In the genomic region with DNA sequence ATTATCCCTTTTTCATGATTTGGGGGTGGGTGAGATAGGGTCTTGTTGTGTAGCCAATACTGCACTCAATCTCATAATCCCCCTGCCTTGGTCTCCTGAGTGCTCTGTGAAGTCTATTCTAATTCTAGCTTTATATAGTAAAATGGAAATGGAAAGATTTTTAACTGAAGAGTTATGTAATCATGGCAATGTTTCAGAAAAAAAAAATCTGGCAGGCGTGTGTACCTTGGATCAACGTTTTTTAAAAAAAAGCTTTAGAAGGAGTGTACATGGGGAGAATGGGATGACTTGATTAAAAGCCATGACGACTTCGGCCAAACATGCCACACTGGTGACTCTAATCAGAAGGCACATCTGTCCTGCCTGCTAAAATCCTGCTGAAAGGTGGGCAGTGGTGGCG, we compare ENCODE assay signal across 17 mouse cellular contexts.
"Had no signal": no experiment of that assay in that cellular context is flagged by ENCODE, and none has a peak within 500 bp of the region (broad histone marks: within the 10 kb centered on the region; RNA-seq: fewer than 3 reads in every experiment).

No protein-coding gene starts in this region.

- ATAC-seq: hindbrain, embryonic 16.5 days; inflammation-experienced regulatory T-cells, adult 6 months; intestine, embryonic 15.5 days; intestine, postnatal 0 days had no signal

- DNase-seq: gastrocnemius, adult 2 months; gastrocnemius, postnatal 10 days; gastrocnemius, postnatal 25 days; heart, adult 18-20 months; heart, postnatal 10 days; heart, postnatal 4 days; kidney, adult 18-20 months; kidney, adult 8-10 months; kidney, postnatal 10 days; kidney, postnatal 25 days; kidney, postnatal 4 days; liver; liver, embryonic 13.5 days had no signal
